Mouse (Mus musculus) E14TG2a.4 (cell line): Measurements from ENCODE around the gene Arl2bp.
A peak's percentile ranks its signal among the peaks of the same experiment; 100 is the strongest.

Experiments
- H3K27me3 ChIP-seq: 2 replicates; pipeline ENCODE4 v1.6.1; 2014; ENCODE audit warnings: low read length, control low read depth; ENCODE audit not compliant: insufficient read depth
- H3K36me3 ChIP-seq: 2 replicates; pipeline ENCODE4 v1.6.1; 2014; ENCODE audit warnings: low read length, control low read depth; ENCODE audit not compliant: insufficient read depth
- H3K4me1 ChIP-seq: replicated peaks from 2 replicates; pipeline ENCODE4 v1.6.1; 2014; ENCODE audit warnings: low read depth, low read length, control low read depth
- H3K4me3 ChIP-seq: replicated peaks from 2 replicates; pipeline ENCODE4 v1.5.1; 2014; ENCODE audit warnings: mild to moderate bottlenecking, low read length
- H3K9me3 ChIP-seq: 2 replicates; pipeline ENCODE4 v1.6.1; 2014; ENCODE audit warnings: low read length, control low read depth
- CTCF ChIP-seq: conservative IDR thresholded peaks from 2 replicates; pipeline ENCODE4 v1.5.1; 2014; ENCODE audit warnings: low read length
- NANOG ChIP-seq: IDR thresholded peaks from 2 replicates; pipeline ENCODE4 v1.6.1; 2014; ENCODE audit warnings: borderline replicate concordance, low read length, mixed read lengths
- POU5F1 ChIP-seq: IDR thresholded peaks from 2 replicates; pipeline ENCODE4 v1.6.1; 2014; ENCODE audit warnings: low read length, borderline replicate concordance

The Arl2bp gene

DNA sequence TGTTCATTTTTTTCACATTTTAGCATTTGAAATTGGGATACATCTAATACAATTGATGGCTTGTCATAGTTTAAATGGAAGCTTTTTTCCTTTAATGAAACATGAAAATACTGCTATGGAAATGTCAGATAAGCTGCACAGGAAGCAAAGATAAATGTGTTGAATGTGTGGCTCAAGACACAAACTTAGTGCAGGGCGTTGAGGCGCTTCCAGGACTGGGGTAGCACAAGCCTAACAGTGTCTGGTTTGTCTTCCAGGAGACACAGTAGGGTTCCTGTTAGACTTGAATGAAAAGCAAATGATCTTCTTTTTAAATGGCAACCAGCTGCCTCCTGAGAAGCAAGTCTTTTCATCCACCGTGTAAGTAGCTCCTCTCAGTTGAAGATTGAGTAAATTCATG, 16.9 kb upstream of the Arl2bp start:
- TF ChIP-seq POU5F1, result no peak
- no peak for TF ChIP-seq CTCF
- TF ChIP-seq NANOG, result no peak
- peaks cover 42% of the 10 kb centered on the region for H3K36me3 ChIP-seq

DNA sequence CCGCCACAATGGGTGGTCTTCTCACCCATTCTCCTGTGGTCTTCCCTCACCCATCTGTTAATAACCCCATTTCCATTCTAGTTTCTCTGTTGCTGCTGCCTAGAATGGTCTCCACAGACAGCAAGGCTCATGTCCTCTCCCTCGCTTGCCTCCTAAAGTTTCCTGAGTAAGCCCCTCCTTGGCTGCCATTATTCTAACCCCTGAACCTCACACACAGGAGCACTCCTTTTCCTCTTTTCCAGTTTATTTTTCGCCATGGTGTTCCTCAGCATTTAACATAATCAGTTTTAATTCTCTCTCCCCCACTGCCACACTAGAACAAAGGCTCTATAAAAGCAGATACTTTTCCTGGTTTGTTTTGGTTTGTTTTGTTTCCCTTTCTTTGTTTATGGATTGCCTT, 13.4 kb upstream of the Arl2bp start:
- H3K36me3 ChIP-seq, result peaks cover 31% of the 10 kb centered on the region
- 0 out of 2 replicates have a peak, but pooled peaks cover 5% of the 10 kb centered on the region for H3K4me1 ChIP-seq
- no peak overlapping the region for H3K4me3 ChIP-seq
- no peaks in the 10 kb centered on the region for H3K27me3 ChIP-seq
- no peaks in the 10 kb centered on the region for H3K9me3 ChIP-seq
- TF ChIP-seq POU5F1 (no peak), NANOG (no peak), CTCF (no peak)

More for the DNA sequence above, 16.9 kb upstream of the Arl2bp start:
- 0 out of 2 replicates have a peak, but pooled peaks cover 5% of the 10 kb centered on the region for H3K4me1 ChIP-seq
- no peak overlapping the region for H3K4me3 ChIP-seq
- no peaks in the 10 kb centered on the region for H3K9me3 ChIP-seq
- H3K27me3 ChIP-seq, result no peaks in the 10 kb centered on the region

DNA sequence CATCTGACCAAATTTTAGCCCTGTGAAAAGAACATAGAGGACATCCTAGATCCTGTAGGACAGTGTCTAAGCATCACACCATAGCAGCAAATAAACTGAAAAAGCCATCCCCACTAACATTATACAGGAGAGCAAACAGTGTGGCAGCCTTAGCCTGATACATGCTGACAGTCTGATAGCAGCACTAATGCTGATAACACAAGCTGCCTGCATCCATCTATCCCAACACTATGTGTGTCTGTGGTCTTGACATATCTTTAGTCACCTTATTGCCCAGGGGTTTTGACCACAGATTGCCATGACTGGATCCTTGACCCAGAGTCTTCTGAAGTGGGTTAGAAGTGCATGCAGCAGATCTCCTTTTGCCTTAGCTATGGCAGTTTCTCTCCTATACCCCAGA, 11.4 kb upstream of the Arl2bp start:
- peaks cover 35% of the 10 kb centered on the region for H3K36me3 ChIP-seq
- no peak for TF ChIP-seq CTCF
- TF ChIP-seq NANOG, result no peak
- TF ChIP-seq POU5F1, result no peak
- no peaks in the 10 kb centered on the region for H3K9me3 ChIP-seq
- H3K4me1 ChIP-seq, result no peaks in the 10 kb centered on the region
- no peak overlapping the region for H3K4me3 ChIP-seq
- H3K27me3 ChIP-seq, result no peaks in the 10 kb centered on the region

DNA sequence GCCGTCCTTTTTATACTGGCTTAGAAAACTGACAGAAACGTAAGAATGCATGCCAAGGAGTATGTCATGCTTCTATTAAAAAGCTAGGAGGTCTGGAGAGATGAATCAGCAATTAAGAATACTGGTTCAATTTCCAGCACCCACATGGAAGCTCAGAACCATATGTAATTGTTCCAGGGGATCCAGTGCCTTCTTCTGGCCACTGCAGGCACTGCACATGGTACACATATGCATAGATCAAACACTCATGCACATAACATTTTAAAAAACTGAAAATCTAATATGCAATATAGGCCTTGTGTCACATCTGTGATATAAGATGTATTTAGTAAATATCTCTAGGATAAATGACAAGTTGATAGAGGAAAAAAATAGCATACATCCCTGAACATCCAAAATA, 8.4 kb upstream of the Arl2bp start:
- TF ChIP-seq POU5F1 (no peak), CTCF (peak; percentile 41)
- Histone ChIP-seq H3K36me3 (peaks cover 22% of the 10 kb centered on the region), H3K4me1 (no peaks in the 10 kb centered on the region), H3K4me3 (no peak overlapping the region), H3K27me3 (no peaks in the 10 kb centered on the region), H3K9me3 (no peaks in the 10 kb centered on the region)

DNA sequence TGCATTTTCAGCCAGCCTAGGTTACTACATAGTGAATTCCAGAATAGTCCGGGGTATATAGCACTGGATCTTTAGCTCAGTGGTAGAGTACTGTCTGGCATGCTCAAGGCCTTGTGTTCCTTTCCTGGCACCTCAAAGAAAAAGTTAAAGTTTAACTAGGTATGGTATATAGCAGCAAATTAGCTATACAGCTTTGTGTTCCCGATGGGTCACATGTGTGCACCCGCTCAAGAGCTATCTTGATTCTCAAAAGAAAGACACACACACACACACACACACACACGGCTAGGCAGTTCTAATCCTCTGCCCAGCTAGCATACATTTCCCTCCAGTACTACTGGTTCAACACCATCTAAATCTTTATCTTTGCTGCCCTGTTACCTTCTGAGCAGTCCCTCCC, 6.0 kb upstream of the Arl2bp start:
- TF ChIP-seq POU5F1 (no peak), NANOG (no peak), CTCF (no peak)
- no peaks in the 10 kb centered on the region for H3K4me1 ChIP-seq
- H3K9me3 ChIP-seq, result no peaks in the 10 kb centered on the region

DNA sequence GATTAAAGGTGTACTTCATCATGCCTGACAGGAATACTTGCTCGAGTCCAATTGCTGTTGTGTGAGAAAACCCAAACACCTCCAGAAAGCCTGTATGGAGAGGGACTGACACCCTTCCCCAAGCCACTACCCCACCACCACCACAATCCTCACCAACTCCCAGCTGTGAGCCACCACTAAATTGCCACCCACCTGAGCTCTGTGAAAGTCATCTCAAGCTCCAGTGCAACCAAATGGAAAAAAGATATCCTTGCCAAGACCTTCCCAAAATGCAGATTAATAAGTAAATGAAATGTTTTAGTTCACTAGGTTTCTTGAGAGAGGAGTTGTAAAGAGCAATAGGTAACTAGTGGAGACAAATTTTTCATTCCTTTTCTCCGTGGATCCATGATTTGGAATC, 1.7 kb upstream of the Arl2bp start:
- Histone ChIP-seq H3K9me3 (no peaks in the 10 kb centered on the region), H3K36me3 (no peaks in the 10 kb centered on the region), H3K4me3 (no peak overlapping the region), H3K4me1 (peaks cover 12% of the 10 kb centered on the region), H3K27me3 (peaks cover 9% of the 10 kb centered on the region)
- TF ChIP-seq CTCF, result no peak
- TF ChIP-seq POU5F1, result no peak

More for the DNA sequence above, 6.0 kb upstream of the Arl2bp start:
- no peaks in the 10 kb centered on the region for H3K27me3 ChIP-seq
- peaks cover 9% of the 10 kb centered on the region; the same call in 1 of the 2 replicates for H3K36me3 ChIP-seq
- H3K4me3 ChIP-seq, result no peak overlapping the region

DNA sequence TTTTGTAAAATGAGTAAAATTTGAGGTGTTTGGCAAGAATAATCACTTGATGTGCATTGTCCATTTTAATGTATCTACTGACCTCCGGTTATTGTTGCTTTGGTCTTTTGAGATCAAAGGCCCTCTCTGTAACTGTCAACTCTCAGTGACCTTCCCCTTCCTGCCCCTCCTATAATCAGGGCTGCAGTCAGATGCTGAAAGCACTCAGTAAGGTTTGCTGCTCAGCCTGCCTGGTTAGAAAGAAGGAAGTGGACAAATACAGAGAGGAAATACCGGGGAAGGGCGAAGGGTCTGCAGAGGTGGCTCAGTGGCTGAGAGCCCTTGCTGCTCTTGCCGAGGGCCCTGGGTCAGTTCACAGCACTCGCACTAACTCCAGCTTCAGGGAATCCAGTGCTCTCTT, 8.0 kb downstream of the Arl2bp start:
- Histone ChIP-seq H3K4me1 (no peaks in the 10 kb centered on the region), H3K27me3 (no peaks in the 10 kb centered on the region), H3K4me3 (no peak overlapping the region), H3K36me3 (peaks cover 35% of the 10 kb centered on the region), H3K9me3 (no peaks in the 10 kb centered on the region)
- TF ChIP-seq CTCF, result no peak
- TF ChIP-seq NANOG, result no peak
- no peak for TF ChIP-seq POU5F1

DNA sequence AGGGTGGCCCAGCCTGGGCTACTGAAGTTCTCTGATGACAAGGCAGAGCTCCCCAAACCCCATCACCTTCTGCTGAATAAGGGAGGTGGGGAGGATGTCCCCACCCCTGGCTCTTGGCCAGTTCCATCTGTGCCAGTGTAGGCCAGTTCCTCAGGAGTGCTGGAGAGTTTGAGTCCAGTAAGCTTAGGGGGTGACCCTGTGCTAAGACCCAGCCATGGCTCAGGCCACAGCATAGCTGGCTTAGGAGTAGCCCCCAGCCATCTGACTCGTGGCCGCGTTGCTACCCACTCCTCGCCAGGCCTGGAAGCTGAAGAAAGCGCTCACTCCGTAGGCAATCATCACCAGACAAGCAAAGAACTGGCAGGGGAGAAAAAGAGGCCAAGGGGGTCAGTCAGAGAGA, 9.5 kb downstream of the Arl2bp start:
- Histone ChIP-seq H3K4me3 (no peak overlapping the region), H3K9me3 (peaks cover 10% of the 10 kb centered on the region), H3K4me1 (no peaks in the 10 kb centered on the region), H3K36me3 (peaks cover 32% of the 10 kb centered on the region), H3K27me3 (no peaks in the 10 kb centered on the region)
- no peak for TF ChIP-seq CTCF
- TF ChIP-seq NANOG, result no peak
- no peak for TF ChIP-seq POU5F1

DNA sequence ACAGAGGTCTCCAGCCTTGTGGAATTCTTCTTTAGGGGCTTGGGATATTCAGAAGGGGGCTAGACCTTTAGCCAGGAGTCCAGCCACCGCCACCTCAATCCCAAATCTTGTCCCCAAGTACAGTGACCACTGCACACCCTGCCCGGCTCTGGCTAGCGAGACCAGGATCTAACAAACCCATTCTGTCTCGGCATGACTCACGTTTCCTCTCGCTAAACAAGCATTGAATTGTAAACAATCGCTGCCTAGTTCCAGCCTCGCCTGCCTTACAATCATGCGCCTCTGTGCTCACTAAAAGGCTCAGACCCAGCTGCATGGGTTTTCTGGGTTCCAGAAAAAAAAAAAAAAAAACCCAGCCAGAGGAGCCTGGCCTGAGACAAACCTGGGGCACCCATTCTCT, 12.2 kb downstream of the Arl2bp start:
- H3K9me3 ChIP-seq, result peaks cover 10% of the 10 kb centered on the region
- peaks cover 11% of the 10 kb centered on the region for H3K36me3 ChIP-seq
- no peak for TF ChIP-seq CTCF
- TF ChIP-seq NANOG, result no peak
- TF ChIP-seq POU5F1, result no peak

More for the DNA sequence above, 12.2 kb downstream of the Arl2bp start:
- H3K27me3 ChIP-seq, result no peaks in the 10 kb centered on the region
- no peak overlapping the region for H3K4me3 ChIP-seq
- H3K4me1 ChIP-seq, result no peaks in the 10 kb centered on the region
